Mouse (Mus musculus) hindbrain, embryonic 13.5 days (tissue): ENCODE data around the gene Itpr2. TPM values are rescaled to one million over a fixed set of nuclear protein-coding genes. Genes with fewer than 3 reads are reported as not detected.

Source experiments
- ATAC-seq: fragments of 200-750 bp; cut with Nextera tagmentation; 2 replicates; pipeline ENCODE4 v1.8.0; 2017; ENCODE audit warnings: moderate TSS enrichment; ENCODE audit not compliant: low FRiP score
- H3K27ac ChIP-seq: fragments of 300-500 bp; sonication (generic); 2 replicates; pipeline ENCODE4 v1.5.1; 2015; ENCODE audit warnings: inconsistent platforms, mild to moderate bottlenecking, moderate library complexity
- H3K27me3 ChIP-seq: fragments of 300-500 bp; sonication (generic); 2 replicates; pipeline ENCODE4 v1.6.1; 2015; ENCODE audit warnings: mild to moderate bottlenecking, inconsistent platforms
- H3K36me3 ChIP-seq: fragments of 300-500 bp; sonication (generic); 2 replicates; pipeline ENCODE4 v1.6.1; 2015; ENCODE audit warnings: mild to moderate bottlenecking, inconsistent platforms
- H3K4me1 ChIP-seq: fragments of 300-500 bp; sonication (generic); replicated peaks from 2 replicates; pipeline ENCODE4 v1.6.1; 2015; ENCODE audit warnings: inconsistent platforms
- H3K4me2 ChIP-seq: fragments of 300-500 bp; sonication (generic); 2 replicates; pipeline ENCODE4 v1.6.1; 2015; ENCODE audit warnings: inconsistent platforms, mild to moderate bottlenecking, moderate library complexity
- H3K4me3 ChIP-seq: fragments of 300-500 bp; sonication (generic); 2 replicates; pipeline ENCODE4 v1.5.1; 2015; ENCODE audit warnings: mild to moderate bottlenecking, inconsistent platforms
- H3K9ac ChIP-seq: fragments of 300-500 bp; sonication (generic); 2 replicates; pipeline ENCODE4 v1.6.1; 2015; ENCODE audit warnings: mild to moderate bottlenecking, inconsistent platforms
- H3K9me3 ChIP-seq: fragments of 300-500 bp; sonication (generic); 2 replicates; pipeline ENCODE4 v1.6.1; 2016; ENCODE audit warnings: inconsistent platforms
- WGBS: fragments of 180-500 bp; shearing (Covaris S2); methylation state at CpG from one replicate; pipeline ENCODE4 v1.1.7; 2015; 5-methylcytosine and 5-hydroxymethylcytosine counted together
- polyA plus RNA-seq: library from polyadenylated mRNA; unstranded; fragments of >200 nt; fragmentation: Nextera tagmentation; extraction: Ambion mirVana; gene quantifications from 2 replicates; pipeline ENCODE4 v1.2.1, GENCODE M21; 2015

Gene Itpr2
- polyA plus RNA-seq, 1 experiment from 2014 or later: 5.5 TPM

- no peaks in the 10 kb centered on the region for H3K27me3 ChIP-seq
- no peak overlapping the region for H3K4me2 ChIP-seq
- no peak overlapping the region for H3K4me3 ChIP-seq
- no peaks in the 10 kb centered on the region for H3K36me3 ChIP-seq
- no peak overlapping the region for H3K9ac ChIP-seq
- no peaks in the 10 kb centered on the region for H3K9me3 ChIP-seq
- no peak for ATAC-seq
- 86% methylated on average over 7 of the region's 7 CpGs for WGBS
- no peaks in the 10 kb centered on the region for H3K4me1 ChIP-seq
- H3K27ac ChIP-seq: no peak overlapping the region
These were observed 164.8 kb downstream of the Itpr2 start for GRCm38 (mm10) chr6:146337237-146337636.

GRCm38 (mm10) chr6:146335191-146335590 is 166.8 kb downstream of the Itpr2 start:
- Histone ChIP-seq H3K27me3 (no peaks in the 10 kb centered on the region), H3K4me3 (no peak overlapping the region), H3K9ac (no peak overlapping the region), H3K27ac (no peak overlapping the region), H3K9me3 (no peaks in the 10 kb centered on the region), H3K36me3 (no peaks in the 10 kb centered on the region), H3K4me1 (no peaks in the 10 kb centered on the region), H3K4me2 (no peak overlapping the region)
- 94% methylated on average over 9 of the region's 9 CpGs for WGBS
- no peak for ATAC-seq

- no peak overlapping the region for H3K9ac ChIP-seq
- H3K4me3 ChIP-seq: no peak overlapping the region
- H3K9me3 ChIP-seq: no peaks in the 10 kb centered on the region
- ATAC-seq: no peak
- H3K36me3 ChIP-seq: no peaks in the 10 kb centered on the region
- H3K4me2 ChIP-seq: no peak overlapping the region
- no peaks in the 10 kb centered on the region for H3K4me1 ChIP-seq
- 90% methylated on average over 3 of the region's 3 CpGs for WGBS
- no peak overlapping the region for H3K27ac ChIP-seq
- H3K27me3 ChIP-seq: no peaks in the 10 kb centered on the region
These were observed 168.5 kb downstream of the Itpr2 start for GRCm38 (mm10) chr6:146333506-146333905.

- ATAC-seq: no peak; the same call in 1 of the 2 replicates
- H3K36me3 ChIP-seq: no peaks in the 10 kb centered on the region
- H3K9ac ChIP-seq: no peak overlapping the region
- no peak overlapping the region for H3K4me3 ChIP-seq
- WGBS: 73% methylated on average over 6 of the region's 6 CpGs
- no peaks in the 10 kb centered on the region for H3K27me3 ChIP-seq
- no peak overlapping the region for H3K4me2 ChIP-seq
- H3K4me1 ChIP-seq: no peaks in the 10 kb centered on the region
- no peaks in the 10 kb centered on the region for H3K9me3 ChIP-seq
- H3K27ac ChIP-seq: no peak overlapping the region
These were observed 170.9 kb downstream of the Itpr2 start for GRCm38 (mm10) chr6:146331017-146331669.

- H3K4me1 ChIP-seq: no peaks in the 10 kb centered on the region
- H3K27me3 ChIP-seq: no peaks in the 10 kb centered on the region
- no peak overlapping the region for H3K27ac ChIP-seq
- no peak overlapping the region for H3K9ac ChIP-seq
- no peaks in the 10 kb centered on the region for H3K36me3 ChIP-seq
- no peak overlapping the region for H3K4me3 ChIP-seq
- H3K9me3 ChIP-seq: no peaks in the 10 kb centered on the region
- no peak for ATAC-seq
- H3K4me2 ChIP-seq: no peak overlapping the region
- 85% methylated on average over 3 of the region's 3 CpGs for WGBS
These were observed 172.9 kb downstream of the Itpr2 start for GRCm38 (mm10) chr6:146329079-146329478.

GRCm38 (mm10) chr6:146326631-146327030 is 175.4 kb downstream of the Itpr2 start:
- Histone ChIP-seq H3K36me3 (no peaks in the 10 kb centered on the region), H3K9ac (no peak overlapping the region), H3K4me1 (no peaks in the 10 kb centered on the region), H3K4me2 (no peak overlapping the region), H3K27me3 (no peaks in the 10 kb centered on the region), H3K27ac (no peak overlapping the region), H3K4me3 (no peak overlapping the region), H3K9me3 (no peaks in the 10 kb centered on the region)
- ATAC-seq: no peak
- 93% methylated on average over 8 of the region's 8 CpGs for WGBS

- Histone ChIP-seq H3K4me3 (no peak overlapping the region), H3K36me3 (no peaks in the 10 kb centered on the region), H3K9ac (no peak overlapping the region), H3K27me3 (no peaks in the 10 kb centered on the region), H3K4me2 (no peak overlapping the region), H3K9me3 (no peaks in the 10 kb centered on the region), H3K4me1 (no peaks in the 10 kb centered on the region), H3K27ac (no peak overlapping the region)
- no peak for ATAC-seq
- WGBS: 77% methylated on average over 19 of the region's 19 CpGs
These were observed 177.3 kb downstream of the Itpr2 start for GRCm38 (mm10) chr6:146324541-146325204.

GRCm38 (mm10) chr6:146322555-146322954 is 179.5 kb downstream of the Itpr2 start:
- 75% methylated on average over 7 of the region's 7 CpGs for WGBS

GRCm38 (mm10) chr6:146321951-146322350 is 180.1 kb downstream of the Itpr2 start:
- Histone ChIP-seq H3K27ac (no peak overlapping the region), H3K4me2 (no peak overlapping the region), H3K36me3 (no peaks in the 10 kb centered on the region), H3K4me1 (no peaks in the 10 kb centered on the region), H3K27me3 (no peaks in the 10 kb centered on the region), H3K4me3 (no peak overlapping the region), H3K9ac (no peak overlapping the region), H3K9me3 (no peaks in the 10 kb centered on the region)
- 67% methylated on average over 4 of the region's 4 CpGs for WGBS
- ATAC-seq: no peak

More at GRCm38 (mm10) chr6:146322555-146322954, 179.5 kb downstream of the Itpr2 start:
- H3K9me3 ChIP-seq: no peaks in the 10 kb centered on the region
- H3K4me2 ChIP-seq: no peak overlapping the region
- no peaks in the 10 kb centered on the region for H3K27me3 ChIP-seq
- H3K4me1 ChIP-seq: no peaks in the 10 kb centered on the region
- no peak overlapping the region for H3K9ac ChIP-seq
- H3K27ac ChIP-seq: no peak overlapping the region
- H3K36me3 ChIP-seq: no peaks in the 10 kb centered on the region
- H3K4me3 ChIP-seq: no peak overlapping the region
- no peak for ATAC-seq

- Histone ChIP-seq H3K4me2 (no peak overlapping the region), H3K36me3 (no peaks in the 10 kb centered on the region), H3K4me3 (no peak overlapping the region), H3K4me1 (no peaks in the 10 kb centered on the region), H3K27ac (no peak overlapping the region), H3K9me3 (no peaks in the 10 kb centered on the region), H3K9ac (no peak overlapping the region), H3K27me3 (no peaks in the 10 kb centered on the region)
- ATAC-seq: no peak
- 78% methylated on average over 6 of the region's 6 CpGs for WGBS
These were observed 185.6 kb downstream of the Itpr2 start for GRCm38 (mm10) chr6:146316415-146316814.

GRCm38 (mm10) chr6:146315153-146315552 is 186.9 kb downstream of the Itpr2 start:
- Histone ChIP-seq H3K36me3 (no peaks in the 10 kb centered on the region), H3K4me2 (no peak overlapping the region), H3K9me3 (no peaks in the 10 kb centered on the region), H3K9ac (no peak overlapping the region), H3K27me3 (no peaks in the 10 kb centered on the region), H3K27ac (no peak overlapping the region), H3K4me3 (no peak overlapping the region), H3K4me1 (no peaks in the 10 kb centered on the region)
- ATAC-seq: no peak
- WGBS: 96% methylated on average over 8 of the region's 8 CpGs

GRCm38 (mm10) chr6:146314304-146314703 is 187.7 kb downstream of the Itpr2 start:
- H3K27ac ChIP-seq: no peak overlapping the region
- H3K4me2 ChIP-seq: no peak overlapping the region
- WGBS: 73% methylated on average over 5 of the region's 5 CpGs
- no peaks in the 10 kb centered on the region for H3K4me1 ChIP-seq
- no peak overlapping the region for H3K4me3 ChIP-seq
- no peaks in the 10 kb centered on the region for H3K27me3 ChIP-seq
- no peak overlapping the region for H3K9ac ChIP-seq
- H3K36me3 ChIP-seq: no peaks in the 10 kb centered on the region
- H3K9me3 ChIP-seq: no peaks in the 10 kb centered on the region
- no peak for ATAC-seq

GRCm38 (mm10) chr6:146313396-146313795 is 188.6 kb downstream of the Itpr2 start:
- Histone ChIP-seq H3K36me3 (no peaks in the 10 kb centered on the region), H3K4me2 (no peak overlapping the region), H3K4me1 (no peaks in the 10 kb centered on the region), H3K9me3 (no peaks in the 10 kb centered on the region), H3K27ac (no peak overlapping the region), H3K27me3 (no peaks in the 10 kb centered on the region), H3K4me3 (no peak overlapping the region), H3K9ac (no peak overlapping the region)
- 89% methylated on average over 4 of the region's 4 CpGs for WGBS
- no peak for ATAC-seq
